Mouse (Mus musculus) left cerebral cortex, adult 2 months (tissue): ENCODE data around the gene Aff1. TPM values are rescaled to one million over a fixed set of nuclear protein-coding genes. Genes with fewer than 3 reads are reported as not detected.

ENCODE experiments used
- DNase-seq, 2 experiments: peaks; one replicate each; pipeline ENCODE4 v3.0.0; 2021 to 2022; ENCODE audit warnings: low spot score in 2 of 2, mixed read lengths in 1 of 2; ENCODE audit errors: extremely low spot score in 1 of 2
- H3K27ac ChIP-seq: fragments of 200-600 bp; 2 replicates; pipeline ENCODE4 v1.8.1; 2022
- H3K4me3 ChIP-seq: fragments of 200-600 bp; 2 replicates; pipeline ENCODE4 v1.8.1; 2022
- CTCF ChIP-seq: fragments of 200-600 bp; IDR thresholded peaks from 2 replicates; pipeline ENCODE4 v1.8.1; 2022; ENCODE audit warnings: antibody characterized with exemption, mild to moderate bottlenecking, moderate library complexity
- intact Hi-C: fragments of 180-260 bp; cut with DNase I; formaldehyde crosslinking; loops from one replicate; pipeline ENCODE4 v1.15.1; 2025
- total RNA-seq, 2 experiments: library from RNA; stranded (reverse); gene quantifications; 2 replicates each; pipeline ENCODE4 v1.2.3; 2021

Gene Aff1
- total RNA-seq, 2 experiments from 2014 or later = 12.8 to 16.7 TPM

- intact Hi-C loops = no loop called here
- DNase-seq = no peak
- H3K4me3 ChIP-seq = no peak overlapping the region
- TF ChIP-seq CTCF = no peak
- no peak overlapping the region for H3K27ac ChIP-seq
Measured at GRCm38 (mm10) chr5:103756231-103756714, 64.1 kb downstream of the Aff1 start.

- intact Hi-C loops = no loop called here
- no peak for TF ChIP-seq CTCF
- no peak overlapping the region for H3K27ac ChIP-seq
- no peak for DNase-seq
- H3K4me3 ChIP-seq = no peak overlapping the region
Measured at GRCm38 (mm10) chr5:103758491-103758890, 66.3 kb downstream of the Aff1 start.

DNA sequence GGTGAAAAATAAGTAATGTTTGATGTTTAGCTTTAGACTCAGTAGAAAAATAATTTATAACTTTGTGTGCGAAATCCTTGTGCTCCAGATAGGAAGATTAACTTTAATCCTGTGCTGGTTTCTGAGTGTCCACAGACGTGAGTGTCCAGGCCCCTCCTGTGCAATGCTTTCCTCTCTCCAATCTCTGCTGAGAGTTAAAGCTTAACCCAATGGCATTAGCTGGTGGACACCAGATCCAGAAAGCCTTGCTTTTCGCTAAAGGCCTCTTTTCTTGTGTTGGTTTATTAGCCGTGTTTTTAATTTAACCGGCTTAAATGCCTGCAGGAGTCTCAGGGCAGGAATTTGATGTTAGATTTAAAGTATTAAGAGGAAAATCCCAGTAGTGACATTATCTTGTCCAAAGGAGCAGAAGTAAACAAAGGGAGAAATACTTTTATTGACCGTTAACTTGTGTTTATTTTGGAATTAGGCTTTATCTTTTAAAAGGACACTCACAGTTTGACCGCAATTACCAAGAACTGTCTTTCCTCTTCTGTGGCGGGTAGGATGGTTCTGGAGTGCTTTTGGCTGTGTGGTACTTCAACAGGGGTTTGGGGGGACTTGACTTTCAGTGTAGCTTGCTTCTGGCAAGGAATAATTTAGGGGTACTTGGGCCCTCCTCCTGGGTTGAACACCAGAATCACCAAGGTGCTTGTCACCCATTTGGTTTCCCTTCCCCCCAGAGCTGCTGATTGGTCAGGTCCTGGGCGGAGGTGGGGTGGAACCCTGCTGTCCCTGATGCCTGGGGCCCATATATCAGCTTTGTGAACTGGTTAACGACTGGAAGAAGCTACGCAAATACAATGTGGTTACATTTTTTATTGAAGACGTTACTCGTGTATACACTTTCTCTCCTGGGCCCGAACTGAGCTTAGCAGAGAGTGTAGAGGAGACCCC, 67.6 kb downstream of the Aff1 start:
- DNase-seq = no peak
- intact Hi-C loops = no loop called here
- Histone ChIP-seq H3K4me3 (peak overlapping the region; percentile 46), H3K27ac (peak overlapping the region; percentile 29)
- no peak for TF ChIP-seq CTCF

DNA sequence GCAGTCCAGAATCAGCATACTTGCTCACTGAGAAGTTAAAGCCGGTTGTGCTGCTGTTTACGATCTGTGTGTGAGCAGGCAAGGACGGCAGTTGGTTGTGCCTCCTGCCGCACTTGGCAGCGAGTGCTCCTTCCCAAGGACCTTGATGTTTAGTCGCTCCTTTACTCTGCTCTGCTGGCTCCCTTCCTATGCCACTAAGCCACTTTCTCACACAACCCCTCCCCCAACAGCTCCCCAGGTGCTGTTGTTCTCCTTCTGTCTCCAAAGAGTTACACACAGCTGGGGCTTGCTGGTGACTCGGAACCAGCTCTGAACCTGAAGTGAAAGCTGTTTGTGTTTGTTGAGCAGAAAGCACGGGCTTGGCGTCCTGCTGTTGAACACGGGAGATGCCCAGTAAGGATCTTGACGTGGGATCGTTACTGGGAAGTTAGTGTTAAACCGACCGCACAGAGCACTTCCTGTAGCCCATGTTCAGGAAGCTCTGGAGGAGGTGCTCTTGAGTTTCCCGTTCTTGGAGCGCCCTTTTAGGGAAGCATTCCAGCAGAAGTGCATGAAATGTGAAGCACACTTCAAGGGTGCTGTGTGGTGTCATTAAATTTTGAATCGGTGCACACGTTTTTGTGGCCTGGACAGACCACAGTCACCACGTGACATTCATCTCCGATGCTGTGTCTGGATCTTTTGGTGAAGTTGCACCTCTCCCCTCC, 68.4 kb downstream of the Aff1 start:
- no peak for DNase-seq
- peak overlapping the region; percentile 29 for H3K27ac ChIP-seq

DNA sequence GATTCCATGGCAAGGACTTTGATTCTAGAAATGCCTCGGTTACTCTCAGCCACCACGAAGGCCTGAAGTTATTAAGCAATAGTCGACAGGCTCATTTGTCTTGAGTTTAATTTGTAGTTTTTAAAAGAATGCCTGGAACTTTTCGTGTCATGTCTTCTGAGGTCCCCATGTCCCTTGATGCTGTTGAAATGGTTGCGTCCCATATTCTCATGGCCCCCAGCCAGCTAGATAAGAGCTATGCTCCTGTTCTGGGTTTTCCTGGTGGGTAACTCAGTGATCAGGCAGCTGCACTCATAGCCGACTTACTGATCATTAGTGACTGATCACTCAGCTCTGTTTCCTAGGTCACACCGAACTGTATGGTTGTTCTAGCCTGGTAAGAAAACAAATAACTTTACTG, 69.6 kb downstream of the Aff1 start:
- intact Hi-C loops = no loop called here
- Histone ChIP-seq H3K4me3 (no peak overlapping the region), H3K27ac (no peak overlapping the region)
- DNase-seq = no peak
- no peak for TF ChIP-seq CTCF

More for the DNA sequence above, 68.4 kb downstream of the Aff1 start:
- intact Hi-C loops = no loop called here
- H3K4me3 ChIP-seq = peak overlapping the region; percentile 46
- TF ChIP-seq CTCF = no peak

DNA sequence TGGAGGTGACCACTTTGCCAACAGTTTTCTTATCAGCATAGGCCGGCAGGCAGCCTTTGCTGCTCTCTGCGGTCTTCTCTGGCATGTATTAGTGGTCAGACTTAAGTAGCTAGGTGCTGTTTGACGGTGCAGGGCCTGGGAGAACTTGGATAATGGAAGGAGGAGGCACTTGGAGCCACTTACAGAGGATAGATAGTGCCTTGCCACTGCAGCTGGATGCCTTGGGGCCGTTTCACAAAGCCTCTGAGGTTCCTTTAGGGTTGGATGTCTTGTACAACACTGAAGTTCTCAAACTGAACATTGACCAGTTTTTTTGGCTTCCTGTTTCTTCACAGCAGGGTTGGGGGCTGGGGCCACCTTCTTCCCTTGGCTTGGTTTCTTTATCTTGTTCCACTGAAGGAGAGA, 70.7 kb downstream of the Aff1 start:
- Histone ChIP-seq H3K4me3 (no peak overlapping the region), H3K27ac (no peak overlapping the region)
- intact Hi-C loops = no loop called here
- DNase-seq = no peak
- no peak for TF ChIP-seq CTCF

DNA sequence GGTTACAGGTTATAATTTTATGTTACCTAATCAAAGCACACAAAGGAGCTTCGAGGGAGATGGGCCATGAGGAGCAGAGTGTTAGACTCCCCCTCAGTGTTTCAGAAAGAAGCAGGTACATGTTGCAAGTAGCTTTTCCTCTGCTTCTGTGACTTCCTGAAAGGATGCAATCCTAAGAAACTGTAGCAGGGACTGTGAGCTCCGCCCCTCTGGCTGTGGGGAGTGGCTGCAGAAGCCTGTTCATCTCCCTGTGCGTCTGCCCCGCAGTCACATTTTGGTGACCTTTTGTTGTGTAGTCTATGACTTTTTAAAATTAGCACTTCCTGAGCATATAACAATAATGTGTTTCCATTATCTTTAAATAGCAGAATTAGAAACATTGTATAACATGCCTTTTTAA, 73.2 kb downstream of the Aff1 start:
- intact Hi-C loops = no loop called here
- H3K27ac ChIP-seq = no peak overlapping the region
- TF ChIP-seq CTCF = no peak
- no peak for DNase-seq
- H3K4me3 ChIP-seq = no peak overlapping the region

- TF ChIP-seq CTCF = no peak; the same call in 1 of the 2 replicates
- DNase-seq = no peak
- no peak overlapping the region for H3K4me3 ChIP-seq
- no peak overlapping the region for H3K27ac ChIP-seq
- intact Hi-C loops = no loop called here
Measured at GRCm38 (mm10) chr5:103765758-103766431, 73.7 kb downstream of the Aff1 start.

- no peak for DNase-seq
- TF ChIP-seq CTCF = no peak
- no peak overlapping the region for H3K27ac ChIP-seq
- no peak overlapping the region for H3K4me3 ChIP-seq
- intact Hi-C loops = no loop called here
Measured at GRCm38 (mm10) chr5:103766432-103766815, 74.2 kb downstream of the Aff1 start.

- no peak overlapping the region for H3K4me3 ChIP-seq
- TF ChIP-seq CTCF = no peak
- intact Hi-C loops = no loop called here
- no peak for DNase-seq
- H3K27ac ChIP-seq = no peak overlapping the region
Measured at GRCm38 (mm10) chr5:103768961-103769360, 76.8 kb downstream of the Aff1 start.

DNA sequence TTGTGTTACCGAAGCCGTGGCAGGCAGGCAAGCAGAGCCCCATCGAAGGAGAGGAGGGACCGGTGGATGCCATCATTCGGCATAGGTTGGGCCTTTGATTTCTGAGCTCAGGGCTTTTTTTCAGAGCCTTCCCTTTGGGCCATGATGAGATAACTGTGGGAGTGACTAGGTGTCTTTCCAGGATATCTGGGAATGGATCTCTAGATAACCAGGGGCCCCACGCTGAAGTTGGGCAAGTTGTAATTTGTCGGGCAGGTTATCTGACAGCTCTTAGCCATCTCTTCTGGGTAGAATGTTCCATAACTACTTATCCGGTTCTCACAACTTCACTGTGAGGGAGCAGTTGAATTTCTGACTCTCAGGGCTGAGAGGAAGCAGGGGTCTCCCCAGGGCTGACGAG, 77.5 kb downstream of the Aff1 start:
- H3K27ac ChIP-seq = no peak overlapping the region
- intact Hi-C loops = no loop called here
- DNase-seq = no peak
- no peak for TF ChIP-seq CTCF
- no peak overlapping the region for H3K4me3 ChIP-seq
